Mouse (Mus musculus) liver, embryonic 14.5 days (tissue): ENCODE measurements around the gene Hspa12a.

ENCODE experiments used
- CTCF ChIP-seq: IDR thresholded peaks from 2 replicates; pipeline ENCODE4 v1.5.1; 2016; ENCODE audit warnings: antibody characterized with exemption, low read depth, control low read depth
- EP300 ChIP-seq: IDR thresholded peaks from 2 replicates; pipeline ENCODE4 v1.6.1; 2016; ENCODE audit warnings: antibody characterized with exemption, low read depth

GRCm38 (mm10) chr19:58864006-58864573, 79.4 kb downstream of the Hspa12a start:
- TF ChIP-seq CTCF (no peak), EP300 (no peak)
